Mouse (Mus musculus) small intestine, adult 2 months (tissue): Measurements from ENCODE around the gene Ttc7b. TPM values are rescaled to one million over a fixed set of nuclear protein-coding genes. Genes with fewer than 3 reads are reported as not detected.

Source experiments
- H3K27ac ChIP-seq: fragments of 200-500 bp; 2 replicates; pipeline ENCODE4 v1.5.1; 2012; ENCODE audit warnings: low read depth, low read length, control low read depth, inconsistent platforms; ENCODE audit not compliant: insufficient read depth
- H3K27me3 ChIP-seq: fragments of 200-500 bp; 2 replicates; pipeline ENCODE4 v1.6.1; 2012; ENCODE audit warnings: mild to moderate bottlenecking, moderate library complexity, low read length, inconsistent platforms; ENCODE audit not compliant: control insufficient read depth, insufficient read depth
- H3K36me3 ChIP-seq: fragments of 200-500 bp; 2 replicates; pipeline ENCODE4 v1.6.1; 2012; ENCODE audit warnings: mild to moderate bottlenecking, low read length, control low read depth, inconsistent platforms; ENCODE audit not compliant: control insufficient read depth, insufficient read depth
- H3K4me1 ChIP-seq: fragments of 200-500 bp; 2 replicates; pipeline ENCODE4 v1.6.1; 2012; ENCODE audit warnings: low read length, inconsistent platforms, mixed read lengths; ENCODE audit not compliant: control insufficient read depth, insufficient read depth, insufficient read length
- H3K4me3 ChIP-seq: fragments of 200-500 bp; 2 replicates; pipeline ENCODE4 v1.5.1; 2012; ENCODE audit warnings: low read depth, mild to moderate bottlenecking, control low read depth, inconsistent platforms, low read length, moderate library complexity
- CTCF ChIP-seq: fragments of 200-500 bp; IDR thresholded peaks from 2 replicates; pipeline ENCODE4 v1.5.1; 2012; ENCODE audit warnings: low read depth, mild to moderate bottlenecking, control low read depth, inconsistent platforms, low read length, moderate library complexity, mixed read lengths; ENCODE audit not compliant: insufficient replicate concordance, insufficient read length; ENCODE audit errors: extremely low read depth
- POLR2A ChIP-seq: fragments of 200-500 bp; IDR thresholded peaks from 2 replicates; pipeline ENCODE4 v1.6.1; 2012; ENCODE audit warnings: low read depth, mild to moderate bottlenecking, control low read depth, inconsistent platforms, low read length, moderate library complexity
- WGBS: fragments of 180-500 bp; shearing (Covaris S2); methylation state at CpG from one replicate; pipeline ENCODE4 v1.1.7; 2018; 5-methylcytosine and 5-hydroxymethylcytosine counted together
- polyA plus RNA-seq: library from polyadenylated mRNA; depleted of rRNA; stranded (reverse); fragments of >200 nt; gene quantifications from 2 replicates; pipeline ENCODE4 v1.2.3, GENCODE M21; 2012

Ttc7b gene
- polyA plus RNA-seq, 1 experiment: 13.0 TPM

- Histone ChIP-seq H3K27ac (no peak overlapping the region), H3K4me3 (no peak overlapping the region), H3K27me3 (no peaks in the 10 kb centered on the region), H3K36me3 (0 out of 2 replicates have a peak, but pooled peaks cover 3% of the 10 kb centered on the region), H3K4me1 (no peaks in the 10 kb centered on the region; the same call in 1 of the 2 replicates)
- TF ChIP-seq POLR2A (no peak), CTCF (no peak)
- WGBS: 89% methylated on average over 8 of the region's 8 CpGs
Measured at GRCm38 (mm10) chr12:100325212-100325611, 195.4 kb downstream of the Ttc7b start.

GRCm38 (mm10) chr12:100323641-100324040, 197.0 kb downstream of the Ttc7b start:
- WGBS: 82% methylated on average over 2 of the region's 2 CpGs
- TF ChIP-seq CTCF (no peak), POLR2A (no peak)
- H3K4me3 ChIP-seq: no peak overlapping the region
- H3K36me3 ChIP-seq: 0 out of 2 replicates have a peak, but pooled peaks cover 3% of the 10 kb centered on the region
- H3K4me1 ChIP-seq: peaks cover 2% of the 10 kb centered on the region
- no peak overlapping the region for H3K27ac ChIP-seq
- H3K27me3 ChIP-seq: no peaks in the 10 kb centered on the region

DNA sequence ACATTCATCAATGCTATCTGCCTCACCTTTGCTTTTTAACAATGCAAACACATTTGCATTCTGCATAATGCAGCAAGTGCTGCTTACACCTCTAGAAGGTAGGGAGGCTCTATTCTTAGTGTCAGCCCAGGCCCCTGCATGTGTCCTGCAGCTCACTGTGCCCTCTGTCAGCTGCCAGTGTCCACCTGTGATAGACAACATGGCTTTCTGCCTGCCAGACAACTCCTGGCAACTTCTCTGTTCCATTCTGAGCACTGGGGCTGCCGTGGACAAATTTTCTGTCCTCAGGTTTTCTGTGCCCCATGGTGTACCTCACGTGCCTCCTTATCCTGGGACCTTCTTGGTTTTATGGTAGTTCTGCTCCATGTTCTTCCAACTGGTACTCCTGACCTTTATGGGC, 198.4 kb downstream of the Ttc7b start:
- TF ChIP-seq POLR2A: no peak
- 88% methylated on average over 2 of the region's 2 CpGs for WGBS
- H3K4me3 ChIP-seq: no peak overlapping the region
- 0 out of 2 replicates have a peak, but pooled peaks cover 3% of the 10 kb centered on the region for H3K36me3 ChIP-seq
- peaks cover 2% of the 10 kb centered on the region for H3K4me1 ChIP-seq
- H3K27ac ChIP-seq: no peak overlapping the region
- H3K27me3 ChIP-seq: no peaks in the 10 kb centered on the region

GRCm38 (mm10) chr12:100321545-100321944, 199.1 kb downstream of the Ttc7b start:
- Histone ChIP-seq H3K4me1 (peaks cover 2% of the 10 kb centered on the region), H3K36me3 (0 out of 2 replicates have a peak, but pooled peaks cover 3% of the 10 kb centered on the region), H3K4me3 (no peak overlapping the region), H3K27ac (no peak overlapping the region), H3K27me3 (no peaks in the 10 kb centered on the region)
- WGBS: 89% methylated on average over 4 of the region's 4 CpGs
- no peak for TF ChIP-seq POLR2A

- peaks cover 2% of the 10 kb centered on the region for H3K4me1 ChIP-seq
- 0 out of 2 replicates have a peak, but pooled peaks cover under 1% of the 10 kb centered on the region for H3K36me3 ChIP-seq
- H3K27me3 ChIP-seq: no peaks in the 10 kb centered on the region
- no peak overlapping the region for H3K27ac ChIP-seq
- H3K4me3 ChIP-seq: no peak overlapping the region
- TF ChIP-seq CTCF: no peak
- TF ChIP-seq POLR2A: no peak
- WGBS: 54% methylated on average over 4 of the region's 4 CpGs
Measured at GRCm38 (mm10) chr12:100319746-100320145, 200.9 kb downstream of the Ttc7b start.

DNA sequence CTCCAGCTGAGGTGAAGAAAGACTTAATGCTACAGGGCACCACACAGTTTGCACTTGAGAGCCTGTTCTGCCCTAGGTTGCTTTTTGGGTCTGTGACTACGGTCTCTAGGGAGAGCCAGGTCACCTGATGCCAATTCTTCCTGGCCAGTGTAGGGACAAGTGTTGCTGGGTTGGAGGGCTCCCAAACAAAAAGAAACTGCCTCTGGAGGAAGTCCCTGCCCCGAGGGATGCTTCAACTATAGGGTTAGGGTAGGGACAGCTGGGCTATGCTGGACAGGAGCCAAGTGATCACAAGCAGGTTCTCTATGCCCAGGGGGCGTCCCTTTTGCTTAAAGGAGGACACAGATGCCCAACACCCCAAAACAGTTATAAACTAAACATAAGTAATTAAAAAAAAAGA, 202.7 kb downstream of the Ttc7b start:
- H3K27me3 ChIP-seq: no peaks in the 10 kb centered on the region
- no peak overlapping the region for H3K4me3 ChIP-seq
- TF ChIP-seq CTCF: no peak
- H3K36me3 ChIP-seq: no peaks in the 10 kb centered on the region
- H3K27ac ChIP-seq: no peak overlapping the region
- H3K4me1 ChIP-seq: peaks cover 2% of the 10 kb centered on the region
- 59% methylated on average over 3 of the region's 3 CpGs for WGBS

DNA sequence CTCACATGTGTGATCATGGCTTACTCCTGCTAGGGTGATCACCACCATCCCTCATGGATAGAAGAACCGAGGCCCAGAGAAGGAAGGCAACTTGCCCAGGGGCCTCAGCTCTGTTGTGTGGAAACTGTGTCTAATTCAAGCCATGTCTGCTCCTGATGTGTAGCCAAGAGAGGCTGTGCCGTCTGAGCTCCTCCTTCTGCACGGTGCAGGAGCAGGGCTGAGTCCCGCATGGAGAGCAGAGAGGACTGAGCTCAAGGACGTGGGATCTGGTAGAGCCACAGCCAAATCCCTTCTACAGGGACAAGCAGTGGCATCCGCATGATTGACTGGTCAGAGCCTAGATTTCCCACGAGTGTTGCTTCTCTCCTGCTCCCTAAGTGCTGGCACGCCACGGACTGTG, 204.5 kb downstream of the Ttc7b start:
- Histone ChIP-seq H3K36me3 (no peaks in the 10 kb centered on the region), H3K27me3 (no peaks in the 10 kb centered on the region), H3K27ac (no peak overlapping the region), H3K4me1 (peaks cover 2% of the 10 kb centered on the region), H3K4me3 (no peak overlapping the region)
- 83% methylated on average over 9 of the region's 9 CpGs for WGBS
- no peak for TF ChIP-seq POLR2A
- no peak for TF ChIP-seq CTCF
